Mouse (Mus musculus) skeletal muscle tissue, adult 2 months (tissue): Measurements from ENCODE around the gene Ppp1r1a.

Experiments
- DNase-seq: peaks from one replicate; pipeline ENCODE4 v3.0.0-alpha.2; 2012; ENCODE audit warnings: low read depth, low spot score

Gene Ppp1r1a

GRCm38 (mm10) chr15:103514914-103515313 lies 22.9 kb downstream of the Ppp1r1a start:
- DNase-seq: no peak

- DNase-seq: peak; percentile 54
These were observed 23.7 kb downstream of the Ppp1r1a start for GRCm38 (mm10) chr15:103514119-103514518.

GRCm38 (mm10) chr15:103513621-103514031 lies 24.2 kb downstream of the Ppp1r1a start:
- DNase-seq: no peak

GRCm38 (mm10) chr15:103511652-103512051 lies 26.2 kb downstream of the Ppp1r1a start:
- DNase-seq: no peak

- no peak for DNase-seq
These were observed 28.5 kb downstream of the Ppp1r1a start for GRCm38 (mm10) chr15:103509317-103509716.

- DNase-seq: no peak
These were observed 34.1 kb downstream of the Ppp1r1a start for GRCm38 (mm10) chr15:103503660-103504059.

GRCm38 (mm10) chr15:103503251-103503600 lies 34.6 kb downstream of the Ppp1r1a start:
- no peak for DNase-seq

GRCm38 (mm10) chr15:103502435-103503250 lies 35.2 kb downstream of the Ppp1r1a start, which contains the start of gene Pde1b:
Gene Pde1b (plus strand): TSS chr15:103503034.
- DNase-seq: no peak

- DNase-seq: no peak
These were observed 36.6 kb downstream of the Ppp1r1a start for GRCm38 (mm10) chr15:103501186-103501585.

GRCm38 (mm10) chr15:103500723-103501122 lies 37.1 kb downstream of the Ppp1r1a start:
- DNase-seq: no peak

- no peak for DNase-seq
These were observed 39.6 kb downstream of the Ppp1r1a start for GRCm38 (mm10) chr15:103498157-103498556.

GRCm38 (mm10) chr15:103496204-103497140 lies 41.3 kb downstream of the Ppp1r1a start:
- DNase-seq: no peak

GRCm38 (mm10) chr15:103488336-103488735 lies 49.5 kb downstream of the Ppp1r1a start:
- DNase-seq: no peak

GRCm38 (mm10) chr15:103486658-103487057 lies 51.1 kb downstream of the Ppp1r1a start:
- no peak for DNase-seq

- DNase-seq: no peak
These were observed 52.7 kb downstream of the Ppp1r1a start for GRCm38 (mm10) chr15:103485106-103485505.

GRCm38 (mm10) chr15:103484490-103484889 lies 53.3 kb downstream of the Ppp1r1a start:
- DNase-seq: no peak

- no peak for DNase-seq
These were observed 55.3 kb downstream of the Ppp1r1a start for GRCm38 (mm10) chr15:103482488-103482887.
